Mouse (Mus musculus): Measurements from ENCODE around the gene Baiap2l2.

Baiap2l2 gene

DNA sequence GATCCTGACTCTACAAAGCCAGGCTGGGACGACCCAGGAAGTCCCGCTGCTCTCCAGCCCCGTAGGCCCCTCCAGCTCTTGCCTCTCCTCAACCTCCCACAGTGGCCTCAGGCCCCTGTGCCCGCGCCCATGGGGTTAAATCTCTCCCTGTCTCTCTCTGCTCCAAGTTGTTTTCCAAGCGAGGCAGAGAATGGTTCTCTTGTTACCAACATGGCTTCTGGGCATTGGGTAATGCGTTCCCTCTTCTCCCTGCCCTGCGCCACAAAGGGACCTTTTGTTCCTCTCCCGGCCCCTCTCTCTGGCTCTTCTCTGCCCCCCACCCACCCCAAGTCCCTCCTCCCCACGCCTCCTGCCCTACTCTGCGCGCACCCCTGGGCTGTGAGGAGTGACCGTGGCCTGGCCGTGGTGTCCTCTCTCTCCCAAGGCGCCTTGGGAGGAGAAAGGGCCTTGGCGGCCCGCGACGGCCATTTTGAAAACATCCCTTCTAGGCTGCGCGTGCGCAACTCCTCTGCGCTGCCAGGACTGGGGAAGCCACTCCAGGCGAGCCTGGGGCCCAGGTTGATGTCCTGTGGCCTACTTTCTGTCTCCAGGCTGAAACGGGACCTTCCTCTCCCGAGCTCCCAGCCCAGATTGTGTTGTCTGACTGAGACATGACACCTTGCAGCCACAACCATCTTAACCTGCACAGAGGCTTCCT lies 72.4 kb downstream of the Baiap2l2 start:
- peak; percentile 67 for DNase-seq (ENCODE audit: low read depth, low spot score)

DNA sequence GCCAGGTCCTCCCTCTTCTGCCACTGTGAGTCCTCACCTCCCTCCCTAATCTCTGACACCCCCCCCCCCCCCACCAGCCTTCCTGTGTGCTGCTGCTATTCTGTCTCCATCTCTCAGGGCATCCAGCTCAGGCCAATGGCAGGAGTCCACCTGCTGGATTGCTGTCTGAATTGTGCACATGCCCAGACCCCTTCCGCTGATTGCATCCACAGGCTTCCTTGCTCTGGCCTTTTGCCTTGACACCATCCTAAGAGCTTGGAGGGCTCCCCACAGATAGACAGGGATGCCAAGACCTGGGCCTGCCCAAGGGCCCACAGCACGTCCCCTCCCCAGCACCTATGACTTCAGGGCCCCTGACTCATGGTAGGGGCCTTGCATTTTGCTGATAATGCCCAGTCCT lies 75.0 kb downstream of the Baiap2l2 start:
- no peak for DNase-seq (ENCODE audit: low read depth, low spot score)

DNA sequence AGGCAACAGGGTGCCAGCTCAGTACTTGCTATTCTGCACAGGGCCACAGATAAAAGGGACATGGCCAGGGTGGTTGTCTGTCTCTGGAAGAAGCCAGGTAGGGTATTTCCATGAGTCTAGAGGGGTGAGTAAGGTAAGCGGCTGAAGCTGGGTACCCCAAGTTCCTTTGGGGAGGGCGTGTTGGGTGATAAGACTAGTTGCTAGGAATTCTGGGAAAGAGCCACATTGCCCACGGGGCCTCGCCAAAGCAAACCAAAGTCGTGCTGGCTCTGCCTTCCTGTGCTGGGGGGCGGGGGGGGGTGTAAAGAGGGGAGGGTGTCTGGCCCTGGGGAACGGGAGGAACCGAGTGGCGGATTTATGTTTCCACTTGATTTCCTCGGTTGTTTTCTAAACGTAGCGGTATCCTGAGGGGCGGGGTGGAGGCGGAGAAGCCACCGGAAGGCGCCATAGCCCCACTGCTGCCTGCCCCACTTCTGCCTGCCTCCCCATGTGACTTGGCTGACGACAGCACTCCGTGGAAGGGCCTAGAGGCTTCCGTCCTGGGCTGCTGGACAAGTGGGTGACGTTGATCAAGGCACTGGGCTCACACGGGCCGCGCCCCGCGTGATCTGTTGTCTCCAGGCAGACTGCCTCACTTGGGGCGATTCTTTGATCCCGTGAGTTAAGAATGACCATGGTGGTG lies 76.4 kb downstream of the Baiap2l2 start:
- no peak for DNase-seq (ENCODE audit: low read depth, low spot score)

DNA sequence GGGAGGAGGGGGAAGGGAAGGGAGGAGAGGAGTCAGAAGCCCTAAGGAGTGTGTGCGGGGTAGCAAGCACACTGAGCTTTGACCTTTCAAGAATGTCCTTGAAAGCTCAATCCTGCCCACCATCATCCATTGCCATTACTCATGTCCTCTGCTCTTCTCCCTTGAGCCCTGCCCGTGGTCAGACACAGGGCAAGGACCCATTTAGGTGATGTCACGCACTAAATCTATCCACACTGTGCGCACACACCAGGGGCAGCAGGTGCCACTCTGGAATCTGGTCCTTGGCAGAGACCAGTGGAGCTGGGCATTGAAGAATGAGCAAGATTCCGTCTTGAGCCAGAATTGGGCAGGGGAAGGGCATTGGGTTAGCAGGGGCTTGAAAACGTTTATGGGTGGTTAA lies 77.1 kb downstream of the Baiap2l2 start:
- no peak for DNase-seq (ENCODE audit: low read depth, low spot score)

Data from telencephalon, adult 2 months (tissue).